Mouse (Mus musculus) mesoderm, embryonic 11.5 days (tissue): ENCODE data around the gene Gm17324.

Experiments
- DNase-seq: peaks from one replicate; pipeline ENCODE4 v3.0.0-alpha.2; 2012; ENCODE audit warnings: low read depth, low spot score

Gene Gm17324

GRCm38 (mm10) chr9:78465725-78466124 lies 17.1 kb upstream of the Gm17324 start:
- DNase-seq, result no peak

GRCm38 (mm10) chr9:78463337-78463736 lies 14.8 kb upstream of the Gm17324 start:
- DNase-seq, result no peak

GRCm38 (mm10) chr9:78457026-78457425 lies 8.4 kb upstream of the Gm17324 start:
- no peak for DNase-seq

GRCm38 (mm10) chr9:78451382-78451781 lies 2.8 kb upstream of the Gm17324 start:
- no peak for DNase-seq

GRCm38 (mm10) chr9:78450404-78450803 lies 1.8 kb upstream of the Gm17324 start:
- DNase-seq, result no peak

GRCm38 (mm10) chr9:78447606-78447972 lies 997 bp downstream of the Gm17324 start:
- no peak for DNase-seq

GRCm38 (mm10) chr9:78442579-78443392 lies 5.8 kb downstream of the Gm17324 start, which contains the start of gene Cgas:
Cgas (minus strand) TSS chr9:78443237.
- DNase-seq, result peak; percentile 25

GRCm38 (mm10) chr9:78442237-78442578 lies 6.4 kb downstream of the Gm17324 start:
- DNase-seq, result peak; percentile 28

GRCm38 (mm10) chr9:78439426-78439825 lies 9.2 kb downstream of the Gm17324 start:
- no peak for DNase-seq

- DNase-seq, result no peak
These were observed 16.1 kb downstream of the Gm17324 start for GRCm38 (mm10) chr9:78432471-78432870.

GRCm38 (mm10) chr9:78430486-78430885 lies 18.1 kb downstream of the Gm17324 start:
- DNase-seq, result no peak

- no peak for DNase-seq
These were observed 19.0 kb downstream of the Gm17324 start for GRCm38 (mm10) chr9:78429551-78429950.

- DNase-seq, result no peak
These were observed 19.6 kb downstream of the Gm17324 start for GRCm38 (mm10) chr9:78428870-78429432.

GRCm38 (mm10) chr9:78428185-78428584 lies 20.4 kb downstream of the Gm17324 start:
- no peak for DNase-seq

GRCm38 (mm10) chr9:78427362-78427781 lies 21.2 kb downstream of the Gm17324 start:
- DNase-seq, result no peak

- no peak for DNase-seq
These were observed 47.0 kb downstream of the Gm17324 start for GRCm38 (mm10) chr9:78401596-78401995.

- no peak for DNase-seq
These were observed 48.0 kb downstream of the Gm17324 start for GRCm38 (mm10) chr9:78400570-78400969.
